Mouse (Mus musculus) kidney, adult 18-20 months (tissue): Measurements from ENCODE around the gene Pex14.

Source experiments
- DNase-seq: peaks from one replicate; pipeline ENCODE4 v3.0.0; 2021

Gene Pex14

DNA sequence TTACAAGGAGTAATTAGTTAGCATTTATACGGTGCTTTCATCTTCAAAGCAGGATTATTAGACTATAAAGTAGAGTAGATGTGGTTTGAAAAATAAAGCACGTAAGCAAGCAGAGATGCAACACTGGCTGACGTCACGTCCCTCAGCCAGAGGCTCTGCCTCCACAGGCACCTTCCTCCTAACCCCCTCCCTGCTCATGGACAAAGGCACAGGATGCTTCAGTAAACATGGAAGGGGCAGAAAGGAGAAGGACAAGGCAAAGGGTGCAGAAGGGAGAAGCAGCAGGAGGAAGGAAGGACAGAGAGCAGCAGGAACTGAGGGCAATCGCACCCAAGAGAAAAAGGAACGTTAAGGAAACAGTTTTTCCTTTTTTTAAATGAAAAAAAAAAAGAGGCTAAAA, 43.8 kb downstream of the Pex14 start:
- DNase-seq = no peak

GRCm38 (mm10) chr4:149049351-149050159, 50.1 kb downstream of the Pex14 start:
- DNase-seq = peak; percentile 69

DNA sequence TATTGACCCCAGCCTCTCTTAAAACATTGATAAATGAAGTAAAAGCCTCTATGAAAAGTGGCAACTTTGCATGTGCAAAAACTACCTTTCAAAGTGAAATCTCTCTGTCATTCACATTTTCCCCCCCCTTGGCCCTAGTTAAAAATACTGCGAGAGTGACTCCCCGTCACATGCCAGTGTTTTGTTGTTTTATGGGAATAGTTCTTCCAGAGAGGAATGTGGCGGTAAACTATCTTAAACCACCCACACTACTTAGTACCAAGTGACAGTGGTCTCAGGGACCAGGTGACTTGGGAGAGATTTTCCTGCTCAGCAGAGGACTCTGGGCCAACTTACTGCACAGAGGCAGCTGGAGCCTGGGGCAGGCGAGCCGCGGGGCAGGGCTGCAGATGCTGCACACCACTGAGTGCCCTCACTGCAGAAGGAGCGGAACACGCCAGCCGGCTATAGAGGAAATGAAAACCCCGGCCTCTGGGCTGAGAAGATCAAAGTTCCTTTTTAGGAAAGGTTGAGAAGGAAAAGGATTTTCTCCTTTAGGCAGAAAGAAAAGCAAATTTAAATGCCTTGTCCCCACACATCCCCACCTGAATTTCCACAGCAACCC, 50.9 kb downstream of the Pex14 start:
- peak; percentile 33 for DNase-seq

GRCm38 (mm10) chr4:149047360-149047759, 52.3 kb downstream of the Pex14 start:
- DNase-seq = peak; percentile 68

DNA sequence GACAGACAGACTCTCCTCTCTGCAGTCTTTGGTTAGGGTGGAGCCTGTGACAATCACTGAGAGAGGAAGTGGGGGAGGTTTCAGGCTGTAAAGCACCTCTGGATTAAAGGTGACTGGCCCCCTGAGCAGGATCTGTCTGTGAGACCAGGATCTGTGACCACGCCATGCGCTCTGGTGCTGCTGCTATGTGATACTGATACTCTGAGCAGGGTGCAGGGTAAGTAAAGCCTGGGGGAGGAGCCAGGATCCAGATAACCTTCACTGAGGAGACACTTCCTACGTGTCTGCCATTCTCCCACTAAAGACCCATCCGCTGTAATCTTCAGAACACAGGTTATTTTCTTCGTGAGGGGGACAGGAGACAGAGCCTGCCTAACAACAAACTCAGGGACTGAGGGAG, 53.8 kb downstream of the Pex14 start:
- DNase-seq = no peak

DNA sequence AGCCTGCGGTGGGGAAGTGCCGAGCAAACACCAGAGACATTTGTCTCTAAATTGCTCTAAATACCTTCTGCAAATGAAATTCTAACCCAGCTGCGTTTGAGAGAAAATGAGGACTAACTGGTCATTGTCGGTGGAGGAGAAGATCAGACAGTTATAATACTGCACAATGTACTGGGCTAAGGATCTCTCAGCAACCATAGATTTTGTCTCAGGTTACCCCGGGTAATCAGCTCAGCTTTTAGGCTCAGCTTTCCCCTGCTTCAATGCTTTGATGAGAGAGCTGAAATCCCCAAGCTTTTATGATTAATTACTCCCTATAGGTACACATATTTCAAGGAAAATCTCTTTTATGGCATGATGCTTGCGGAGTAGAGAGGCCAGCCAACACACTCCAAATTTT, 59.4 kb downstream of the Pex14 start:
- no peak for DNase-seq

GRCm38 (mm10) chr4:149037706-149038105, 62.0 kb downstream of the Pex14 start:
- DNase-seq = no peak

DNA sequence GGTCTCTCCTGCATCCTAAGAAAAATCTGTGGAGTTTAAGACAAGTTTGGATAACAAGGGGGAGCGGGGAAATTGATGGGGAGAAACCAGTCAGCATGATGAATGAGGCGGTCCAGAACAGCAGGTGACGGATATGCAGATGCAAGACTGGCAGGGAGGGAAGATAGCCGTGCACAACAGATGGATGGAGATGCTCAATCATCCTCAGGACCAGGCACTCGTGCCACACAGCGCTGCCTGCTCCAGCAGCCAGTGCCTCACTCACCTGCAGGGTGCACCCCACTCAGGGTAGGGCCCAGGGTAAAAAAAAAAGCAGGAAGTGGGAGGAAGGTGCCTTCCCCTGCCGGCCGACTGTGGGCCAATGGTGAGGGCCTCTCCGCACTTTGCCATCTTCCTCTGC, 63.1 kb downstream of the Pex14 start:
- DNase-seq = no peak

DNA sequence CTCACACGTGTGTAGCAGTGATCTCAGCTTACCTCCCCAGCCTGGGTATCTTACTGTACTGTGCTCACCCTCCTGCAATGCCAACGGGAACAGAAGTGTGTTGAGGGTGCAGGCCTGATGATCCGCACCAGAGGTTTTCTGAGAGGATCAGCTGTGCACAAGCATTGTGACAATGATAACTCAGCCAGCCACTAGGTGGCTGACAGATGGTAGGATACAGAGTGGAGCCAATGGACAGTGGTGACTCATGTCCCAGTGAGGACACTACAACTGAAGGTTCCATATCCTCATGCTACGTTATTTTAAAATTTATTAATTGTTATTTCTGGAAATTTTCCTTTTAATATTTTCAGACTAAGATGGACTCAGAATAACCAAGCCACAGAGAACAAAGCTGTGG, 68.2 kb downstream of the Pex14 start:
- DNase-seq = no peak

GRCm38 (mm10) chr4:149027571-149027970, 72.1 kb downstream of the Pex14 start:
- DNase-seq = no peak

- no peak for DNase-seq
Measured at GRCm38 (mm10) chr4:149025242-149025641, 74.4 kb downstream of the Pex14 start.

GRCm38 (mm10) chr4:149021021-149021420, 78.7 kb downstream of the Pex14 start:
- no peak for DNase-seq

DNA sequence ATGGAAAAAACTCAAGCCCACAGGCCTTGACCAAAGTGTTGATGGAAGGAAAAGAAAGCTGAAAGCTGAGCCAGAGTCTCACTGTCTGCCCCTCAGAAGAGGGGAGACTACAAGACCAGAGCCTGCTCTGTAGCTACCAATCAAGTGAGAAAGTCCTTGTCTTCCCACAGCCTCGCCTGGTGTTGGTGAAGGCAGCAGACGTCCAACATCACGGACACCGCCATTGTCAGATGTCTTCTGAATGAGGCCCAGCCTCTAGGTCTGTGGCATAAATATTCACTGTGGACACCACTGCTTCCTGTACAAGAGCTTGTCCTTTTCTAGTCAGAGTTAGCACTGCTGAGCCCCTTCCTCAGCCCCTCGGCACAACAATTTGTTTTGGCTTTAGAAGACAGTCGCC, 80.2 kb downstream of the Pex14 start:
- no peak for DNase-seq

- no peak for DNase-seq
Measured at GRCm38 (mm10) chr4:149006756-149007155, 92.9 kb downstream of the Pex14 start.

- DNase-seq = no peak
Measured at GRCm38 (mm10) chr4:149006107-149006506, 93.6 kb downstream of the Pex14 start.

- DNase-seq = no peak
Measured at GRCm38 (mm10) chr4:149002441-149003093, 97.1 kb downstream of the Pex14 start.

DNA sequence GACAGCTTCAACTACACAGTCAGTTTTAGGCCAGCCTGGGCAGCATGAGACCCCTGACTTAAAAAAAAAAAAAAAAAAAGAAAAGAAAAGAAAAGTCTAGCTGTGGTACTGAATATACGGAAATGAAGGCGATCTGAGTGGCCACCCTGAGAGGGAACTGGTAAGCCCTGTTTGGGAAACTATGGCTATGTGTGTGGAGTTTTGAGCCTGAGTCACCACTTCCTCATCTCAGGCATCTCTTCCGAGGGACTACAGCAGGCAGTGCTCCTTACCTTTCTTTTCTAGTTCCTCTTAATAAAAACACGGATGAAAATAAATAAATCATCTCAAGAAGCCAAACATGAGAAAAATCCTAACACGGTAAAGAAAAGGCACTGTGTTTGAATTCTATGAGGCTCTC, 98.2 kb downstream of the Pex14 start:
- DNase-seq = no peak

DNA sequence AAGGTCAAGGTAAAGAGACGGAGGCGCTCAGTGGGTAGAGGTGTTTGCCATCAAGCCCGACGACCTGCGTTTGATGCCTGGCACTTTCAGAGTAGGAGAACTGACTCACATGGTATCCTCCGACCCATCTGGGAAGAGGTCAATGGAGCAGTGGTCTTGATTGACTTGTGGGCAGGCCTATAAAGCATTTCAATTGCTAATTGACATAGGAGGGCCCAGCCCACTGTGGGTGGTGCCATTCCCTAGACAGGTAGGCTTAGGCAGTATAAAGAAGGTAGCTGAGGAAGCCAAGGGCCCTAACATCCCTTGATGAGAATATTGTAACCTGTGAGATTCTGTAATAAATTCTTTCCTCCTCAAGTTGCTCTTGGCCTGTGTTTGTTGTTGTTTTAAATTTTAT, 98.9 kb downstream of the Pex14 start:
- DNase-seq = no peak

DNA sequence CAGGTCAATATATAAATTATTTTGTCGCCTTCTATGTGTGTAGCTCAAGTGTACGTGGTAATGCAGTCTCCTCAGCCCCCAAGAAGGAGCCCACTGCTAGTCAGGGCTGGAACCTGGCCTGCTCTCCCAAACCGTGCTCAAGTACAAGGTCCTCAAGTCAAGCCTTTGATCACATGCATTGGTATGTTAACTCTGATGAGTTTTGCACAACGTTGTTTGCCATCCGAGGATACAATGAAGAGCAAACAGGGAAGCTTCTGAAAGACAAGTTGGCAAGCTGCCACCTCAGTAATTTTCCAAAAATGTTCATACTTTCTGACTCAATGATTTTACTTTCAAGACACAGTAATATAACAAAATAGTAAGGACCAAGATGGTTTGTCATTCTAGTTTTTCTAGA, 105.7 kb downstream of the Pex14 start:
- DNase-seq = no peak

GRCm38 (mm10) chr4:148990038-148990437, 109.6 kb downstream of the Pex14 start:
- no peak for DNase-seq

GRCm38 (mm10) chr4:148985541-148986476, 113.9 kb downstream of the Pex14 start:
- DNase-seq = no peak

GRCm38 (mm10) chr4:148984701-148985540, 114.8 kb downstream of the Pex14 start:
- DNase-seq = no peak
